Mouse (Mus musculus) granulocyte monocyte progenitor cell, adult 5-6 weeks (primary cell): ENCODE data around the gene Hk2. TPM values are rescaled to one million over a fixed set of nuclear protein-coding genes. Genes with fewer than 3 reads are reported as not detected.

ENCODE experiments used
- ATAC-seq: replicated peaks from 2 replicates; pipeline ENCODE4 v1.8.0; 2016; ENCODE audit warnings: mild to moderate bottlenecking, moderate TSS enrichment, inconsistent platforms; ENCODE audit not compliant: poor library complexity, severe bottlenecking
- total RNA-seq, 2 experiments: library from RNA; stranded (forward) in 1 of 2; stranded (reverse) in 1 of 2; fragments of 200-712, 200-1000 nt in 1 of 2; fragments of >200 nt in 1 of 2; fragmentation: Nextera tagmentation in 1 of 2; gene quantifications; 2 replicates each; pipeline ENCODE4 v1.2.3; 2014 to 2017

Gene Hk2
- total RNA-seq (2014; fragmentation: Nextera tagmentation) (38.6 and 70.1 TPM in 2 replicates), total RNA-seq (2017) (62.0 and 76.5 TPM in 2 replicates)

DNA sequence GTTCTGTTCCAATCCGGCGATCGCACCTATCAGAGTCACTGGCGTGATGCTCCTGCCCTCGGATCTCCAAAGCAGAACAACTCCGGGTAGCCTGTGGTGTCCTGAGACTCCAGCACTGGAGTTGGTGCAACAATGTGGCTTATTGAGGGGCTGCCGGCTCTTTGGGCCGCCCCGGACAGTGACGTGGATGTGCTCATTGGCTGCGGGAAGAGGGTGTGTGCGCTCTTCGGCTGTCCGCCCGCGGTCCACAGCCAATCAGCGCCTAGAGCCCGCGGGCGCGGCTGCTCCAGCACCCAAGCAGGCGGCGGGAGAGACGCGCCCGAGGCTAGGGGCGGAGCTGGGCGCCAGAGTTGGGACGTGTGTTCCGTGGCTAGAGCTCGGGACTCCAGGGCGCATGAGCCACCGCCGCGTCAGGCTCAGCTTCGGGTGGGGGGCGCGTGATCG lies at the start of gene Hk2:
Hk2 (minus strand) TSS at position 134 of the 444 bp plus-strand sequence.
- ATAC-seq, result peak; percentile 77

DNA sequence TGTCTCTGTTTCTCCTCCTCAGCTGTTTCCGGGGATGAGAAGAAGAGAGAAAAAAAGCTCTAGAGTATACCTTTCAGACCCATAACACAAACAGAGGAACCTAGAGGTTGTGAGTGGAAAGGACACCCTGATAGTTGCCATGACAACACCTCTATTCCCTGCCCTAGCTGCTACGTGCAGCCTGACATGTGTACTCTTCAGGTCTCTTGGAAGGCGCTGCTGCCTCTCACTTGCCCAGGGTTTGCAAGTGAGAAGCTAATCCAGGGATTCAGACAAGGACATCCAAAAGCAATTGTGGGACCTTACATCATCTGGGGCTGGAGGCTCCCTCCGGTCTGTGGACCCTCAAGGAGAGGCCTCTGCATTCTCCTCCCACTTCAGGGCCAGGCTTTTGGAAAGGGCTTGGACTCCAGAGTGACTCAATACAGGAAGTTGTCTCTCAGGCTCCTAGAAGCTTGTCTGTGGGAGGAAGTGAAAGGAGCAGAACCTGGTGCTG lies 47.6 kb upstream of the Hk2 start:
- ATAC-seq, result peak; percentile 72

DNA sequence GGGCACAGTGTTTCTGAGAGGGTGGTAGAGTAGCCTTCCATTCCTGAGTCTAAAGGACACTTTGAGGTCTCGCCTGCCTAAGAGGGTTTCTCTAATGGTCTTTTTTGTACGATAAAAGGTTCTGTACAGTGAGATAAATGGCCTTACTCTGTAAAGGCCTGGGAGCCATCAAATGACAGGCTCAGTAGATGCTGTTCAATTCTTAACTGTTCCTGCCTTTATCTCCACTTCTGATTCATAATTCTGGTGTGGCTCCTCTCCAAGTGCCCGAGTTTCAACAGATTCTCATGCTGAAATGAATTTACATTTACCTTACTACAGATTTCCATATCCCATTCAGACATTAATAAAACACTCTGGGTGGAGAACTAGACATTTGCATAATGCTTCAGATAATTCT lies 46.5 kb upstream of the Hk2 start:
- no peak for ATAC-seq

DNA sequence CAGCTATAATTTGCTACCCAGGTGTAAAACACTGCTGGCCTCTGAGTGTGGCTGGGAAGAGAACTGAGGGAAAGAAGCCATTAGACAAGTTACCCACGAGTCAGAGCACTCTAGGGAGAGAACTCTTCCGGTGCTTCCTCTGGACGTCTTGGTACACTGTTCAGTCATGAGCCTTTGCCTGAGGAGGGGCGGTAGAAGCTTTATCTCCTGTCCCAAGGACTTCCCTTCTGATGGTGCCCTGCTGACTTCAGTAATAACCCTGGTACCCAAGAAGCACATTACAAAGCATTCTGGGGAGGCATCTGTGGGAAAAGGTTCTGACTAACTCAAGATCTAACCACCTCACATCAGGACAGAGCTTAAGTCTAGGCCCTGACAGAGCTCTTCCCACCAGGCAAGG lies 40.6 kb upstream of the Hk2 start:
- ATAC-seq, result 0 out of 2 replicates have a peak, but pooled peaks have one; percentile 16

DNA sequence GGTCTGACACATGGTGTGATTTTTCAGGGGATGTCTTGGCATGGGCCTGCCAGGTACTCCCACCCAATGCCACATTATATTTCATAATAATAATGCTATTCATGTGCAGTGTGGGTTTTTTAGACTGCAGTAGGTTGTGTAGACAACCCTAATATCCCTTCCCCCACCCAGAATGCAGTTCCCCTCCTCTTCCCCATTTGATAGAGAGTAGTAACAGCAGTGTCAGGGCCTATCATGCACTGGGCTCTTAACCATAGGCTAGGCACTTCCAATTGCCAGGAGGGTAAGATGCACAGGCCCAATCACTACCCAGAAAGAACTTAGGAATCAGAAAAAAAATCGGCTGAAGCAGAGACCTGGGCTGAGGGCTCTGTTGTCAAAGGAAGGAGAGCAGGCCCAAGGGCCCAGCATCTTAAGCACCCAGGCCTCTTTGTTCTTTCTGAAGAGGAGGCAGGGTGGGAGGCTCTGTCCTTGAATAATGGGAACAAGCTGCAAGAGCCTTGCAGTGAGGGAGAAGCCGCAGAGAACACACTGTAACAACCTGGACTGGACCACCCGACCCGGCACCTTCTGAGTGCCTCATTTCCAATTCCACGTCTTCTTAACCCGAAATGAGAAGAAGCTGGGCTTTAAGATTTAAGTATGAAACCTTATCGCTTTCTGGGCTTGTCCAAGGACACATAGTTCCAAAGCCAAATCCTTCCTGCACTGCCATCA lies 33.9 kb upstream of the Hk2 start:
- ATAC-seq, result peak; percentile 37

DNA sequence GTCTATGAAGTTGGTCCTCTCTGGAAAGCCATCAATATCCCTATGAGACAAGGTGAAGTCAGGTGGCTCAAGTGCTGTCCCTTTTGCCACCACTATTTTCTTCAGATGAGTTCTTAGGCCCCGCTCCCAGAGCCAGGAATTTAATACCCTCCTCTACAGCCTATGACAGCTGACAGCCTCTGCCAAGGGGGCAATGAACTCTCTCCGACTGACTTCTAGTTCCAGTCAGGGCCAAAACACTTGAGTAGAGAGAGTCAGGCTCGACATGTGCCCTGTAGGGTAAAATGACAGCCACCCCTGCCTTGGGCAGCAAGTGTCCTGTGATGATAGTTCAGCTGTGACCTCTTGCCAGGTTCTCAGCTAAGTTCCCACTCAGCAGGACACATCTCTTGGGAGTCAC lies 32.7 kb upstream of the Hk2 start:
- no peak for ATAC-seq

DNA sequence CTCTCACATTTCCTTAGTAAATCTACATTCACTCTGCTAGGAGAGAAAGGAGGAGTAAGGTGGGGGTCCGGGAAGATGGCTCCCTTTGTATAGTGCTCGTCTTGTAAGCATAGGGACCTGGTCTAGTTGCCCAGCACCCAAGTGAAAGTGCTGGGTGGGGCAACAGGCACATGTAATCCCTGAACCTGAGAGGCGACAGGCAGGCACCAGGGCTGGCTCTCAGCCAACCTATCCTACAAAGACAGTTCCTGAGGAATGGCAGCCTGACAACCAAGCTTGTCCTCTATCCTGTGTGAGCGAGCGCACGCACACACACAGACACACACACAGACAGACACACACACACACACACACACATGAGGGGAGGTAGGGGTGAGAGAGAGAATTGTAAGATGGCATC lies 32.2 kb upstream of the Hk2 start:
- no peak for ATAC-seq

DNA sequence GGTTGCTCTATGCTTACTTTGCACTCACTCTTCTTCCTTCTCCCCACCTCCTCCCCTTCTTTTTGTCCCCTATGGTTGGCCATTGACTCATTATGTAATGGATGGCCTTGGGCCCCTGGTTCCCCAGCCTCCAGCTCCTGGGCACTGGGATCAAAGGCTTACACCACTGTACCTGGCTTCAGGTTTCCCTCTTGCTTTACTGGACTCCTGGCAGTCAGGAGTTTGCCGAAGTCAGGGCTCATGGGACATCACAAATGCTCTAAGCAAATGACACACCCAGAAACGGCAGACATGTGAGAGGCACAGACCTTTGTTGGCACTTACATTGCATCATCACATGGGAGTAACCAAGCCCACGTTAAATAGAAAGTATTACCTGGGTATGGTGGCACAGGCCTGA lies 31.6 kb upstream of the Hk2 start:
- no peak for ATAC-seq

DNA sequence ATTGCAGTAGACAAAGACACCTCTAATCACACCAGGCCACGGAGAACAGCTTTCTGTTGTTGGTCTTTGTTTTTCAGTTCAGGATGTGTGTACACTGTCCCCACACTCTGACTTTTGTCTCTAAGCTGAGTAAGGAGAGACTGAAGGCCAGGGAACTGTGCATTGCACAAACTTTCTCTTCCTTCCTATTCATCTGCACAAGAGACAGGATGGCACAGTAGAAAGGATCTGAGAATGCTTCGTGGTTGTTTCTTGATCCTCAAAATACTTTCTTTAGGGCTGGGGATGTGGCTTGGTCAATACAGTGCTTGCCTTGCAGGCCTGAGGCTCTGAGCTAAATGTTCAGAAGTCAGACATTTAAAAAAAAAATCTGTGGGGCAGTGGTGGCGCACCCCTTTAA lies 30.7 kb upstream of the Hk2 start:
- peak; percentile 78 for ATAC-seq

DNA sequence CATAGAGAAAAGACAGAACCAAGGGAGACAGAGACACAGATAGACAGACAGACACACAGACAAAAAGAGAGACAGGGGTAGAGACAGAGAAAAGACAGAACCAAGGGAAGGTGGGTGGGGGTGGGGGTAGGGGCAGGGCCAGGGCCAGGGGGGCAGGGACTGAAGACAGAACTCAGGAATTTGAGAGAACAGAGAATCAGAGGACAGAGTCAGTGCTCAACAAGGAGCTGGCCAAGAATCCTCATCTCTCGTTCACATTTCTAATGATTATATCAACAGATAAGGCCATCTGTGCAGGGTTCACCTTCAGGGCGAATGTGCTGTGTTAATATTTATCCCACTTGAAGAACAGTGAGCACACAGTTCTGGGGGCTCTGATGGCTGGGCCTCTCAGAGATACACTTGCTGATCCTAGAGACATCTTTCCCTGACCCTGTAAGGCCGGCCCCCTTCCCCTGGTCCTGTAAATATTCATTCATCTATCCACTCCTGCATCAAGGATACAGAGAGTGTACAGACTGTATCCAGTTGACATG lies 24.0 kb upstream of the Hk2 start:
- no peak for ATAC-seq

DNA sequence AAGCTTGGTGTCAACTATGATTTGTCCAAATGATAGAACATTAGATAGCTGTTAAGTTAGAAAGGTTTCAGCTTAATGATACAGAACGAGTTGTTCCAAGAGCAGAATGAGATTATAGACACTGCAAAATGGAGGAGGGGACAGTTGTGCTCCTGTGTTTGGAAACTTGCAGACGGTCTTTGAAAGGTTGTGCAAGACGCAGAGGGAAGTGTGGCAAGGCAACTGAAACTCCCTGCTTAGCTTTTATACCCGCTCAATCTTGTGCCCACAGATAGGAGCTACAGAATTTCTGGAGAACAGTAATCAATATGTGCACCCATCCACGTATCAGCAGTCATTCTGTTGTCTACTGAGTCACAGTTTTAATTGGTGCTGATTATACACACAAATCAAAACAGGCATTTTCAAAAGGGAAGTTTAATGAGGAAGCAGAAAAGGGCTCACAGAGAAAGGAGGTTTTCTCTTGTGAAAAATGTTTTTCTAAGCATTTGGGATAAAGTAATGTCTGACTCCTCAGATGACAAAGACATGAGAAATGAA lies 23.1 kb upstream of the Hk2 start:
- ATAC-seq, result peak; percentile 95

DNA sequence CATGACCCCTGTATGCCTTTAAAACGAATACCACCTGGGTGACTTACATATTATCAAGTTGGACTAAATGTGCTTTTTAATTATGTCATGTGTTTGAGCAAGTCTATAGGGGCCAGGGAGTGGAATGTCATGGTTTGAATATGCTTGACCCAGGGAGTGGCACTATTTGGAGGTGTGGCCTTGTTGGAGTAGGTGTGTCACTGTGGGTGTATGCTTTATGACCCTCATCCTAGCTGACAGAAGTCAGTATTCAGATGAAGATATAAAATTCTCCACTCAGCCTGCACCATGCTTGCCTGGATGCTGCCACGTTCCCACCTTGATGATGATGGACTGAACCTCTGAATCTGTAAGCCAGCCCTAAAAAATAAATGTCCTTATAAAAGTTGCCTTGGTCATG lies 16.6 kb upstream of the Hk2 start:
- ATAC-seq, result no peak

DNA sequence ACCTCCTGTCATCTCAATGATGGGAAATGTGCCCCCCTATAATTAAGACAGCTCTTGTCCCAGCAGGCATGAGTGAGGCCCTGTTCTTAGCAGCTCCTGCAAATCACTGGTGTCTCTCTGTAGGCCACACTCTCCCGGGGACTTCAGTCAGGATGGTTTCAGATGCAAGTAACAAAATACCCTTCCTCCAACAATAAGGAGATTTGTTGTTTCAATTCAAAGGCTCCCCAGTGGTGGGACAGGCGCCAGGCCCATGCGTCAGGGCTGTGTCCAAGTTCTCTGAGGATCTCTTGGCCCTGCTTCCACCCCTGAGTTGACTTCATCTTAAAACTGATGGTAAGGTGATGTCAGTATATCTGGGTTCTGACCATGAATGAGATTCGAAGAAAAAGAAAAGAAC lies 9.7 kb upstream of the Hk2 start:
- ATAC-seq, result no peak

DNA sequence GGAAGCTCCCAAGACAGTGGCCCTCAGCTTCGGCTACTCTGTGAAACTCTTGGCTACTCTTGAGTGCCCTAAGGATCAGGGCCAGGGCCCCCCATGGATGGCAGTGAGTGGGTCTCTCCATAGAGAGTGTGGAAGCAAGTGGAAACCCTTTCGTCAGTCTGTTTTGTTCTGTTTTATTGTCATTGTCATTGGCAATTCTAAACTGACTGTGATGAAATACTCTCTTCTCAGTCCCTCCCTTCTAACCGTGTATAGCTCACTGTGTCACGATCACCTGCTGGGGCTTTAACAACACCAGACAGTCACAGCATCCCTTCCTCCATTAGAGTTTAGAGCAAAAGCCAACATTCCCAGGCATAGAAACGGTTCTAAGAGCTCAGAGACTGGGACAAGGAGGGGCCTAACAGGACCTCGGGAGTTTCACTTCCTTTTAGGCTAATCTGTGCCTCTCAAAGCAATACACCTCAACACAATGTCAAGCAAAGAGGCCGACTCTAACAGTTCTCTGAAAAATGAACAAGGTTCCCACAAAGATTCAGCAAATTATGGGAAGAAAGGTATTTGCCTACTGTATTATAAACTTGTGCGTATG lies 6.6 kb upstream of the Hk2 start:
- peak; percentile 76 for ATAC-seq

DNA sequence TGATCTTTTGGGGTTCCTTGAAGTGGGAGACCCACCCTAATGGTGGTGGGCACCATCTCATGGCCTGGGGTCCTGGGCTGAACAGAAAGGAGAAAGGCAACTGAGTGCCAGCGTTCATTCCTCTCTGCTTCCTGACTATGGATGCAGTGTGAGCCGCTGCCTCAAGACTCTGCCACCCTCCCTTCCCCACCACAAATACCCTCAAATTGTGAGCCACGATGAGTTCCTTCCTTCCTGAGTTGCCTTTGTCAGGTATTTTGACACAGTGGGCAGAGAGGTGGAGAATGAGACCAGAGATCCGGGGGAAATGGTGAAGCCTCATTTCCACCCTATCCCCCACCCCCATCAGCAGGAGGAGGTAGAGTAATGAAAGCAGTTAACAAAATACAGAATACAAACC lies 6.1 kb upstream of the Hk2 start:
- peak; percentile 72 for ATAC-seq

DNA sequence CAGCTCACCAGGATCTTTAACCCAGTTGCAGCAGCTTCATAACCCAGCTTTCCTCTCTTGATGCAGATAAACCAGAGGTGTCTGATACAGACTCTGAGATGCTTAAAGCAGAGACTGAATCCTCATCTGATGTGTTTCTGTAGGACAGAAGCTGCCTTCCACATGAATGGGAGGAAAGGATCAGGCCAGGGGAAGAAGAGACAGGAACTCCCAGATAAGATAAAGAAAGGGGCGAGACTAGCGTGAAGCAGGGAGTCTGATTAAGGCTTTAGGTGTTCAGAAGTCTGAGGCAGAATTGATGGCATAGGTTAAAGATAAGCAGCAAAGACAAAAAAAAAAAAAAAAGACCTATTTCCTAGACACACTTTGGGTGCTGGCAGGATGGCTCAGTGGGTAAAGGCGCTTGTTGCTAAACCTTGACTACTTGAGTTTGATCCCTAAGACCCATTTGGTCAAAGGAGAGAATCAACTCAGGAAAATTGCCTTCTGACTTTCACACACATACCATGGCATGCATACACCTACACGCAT lies 2.9 kb upstream of the Hk2 start:
- ATAC-seq, result no peak

DNA sequence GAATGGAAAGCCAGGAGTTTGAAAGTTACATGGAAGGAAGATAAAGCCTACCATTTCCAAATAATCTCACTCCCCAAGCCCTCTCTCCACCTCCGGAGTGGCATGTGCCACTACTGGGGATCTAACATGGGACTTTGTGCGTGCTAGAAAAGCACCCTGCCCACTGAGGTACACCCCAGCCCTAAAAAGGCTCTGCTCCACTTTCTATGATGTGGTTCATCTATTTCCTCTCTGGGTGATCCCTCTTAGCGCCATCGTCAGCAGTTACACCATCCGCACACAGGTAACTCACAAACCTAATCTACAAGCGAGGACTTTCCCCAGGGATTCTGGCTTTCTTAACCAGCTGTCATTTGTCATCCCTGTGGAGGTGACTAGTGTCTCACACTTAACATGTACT lies 1.1 kb upstream of the Hk2 start:
- ATAC-seq, result no peak

DNA sequence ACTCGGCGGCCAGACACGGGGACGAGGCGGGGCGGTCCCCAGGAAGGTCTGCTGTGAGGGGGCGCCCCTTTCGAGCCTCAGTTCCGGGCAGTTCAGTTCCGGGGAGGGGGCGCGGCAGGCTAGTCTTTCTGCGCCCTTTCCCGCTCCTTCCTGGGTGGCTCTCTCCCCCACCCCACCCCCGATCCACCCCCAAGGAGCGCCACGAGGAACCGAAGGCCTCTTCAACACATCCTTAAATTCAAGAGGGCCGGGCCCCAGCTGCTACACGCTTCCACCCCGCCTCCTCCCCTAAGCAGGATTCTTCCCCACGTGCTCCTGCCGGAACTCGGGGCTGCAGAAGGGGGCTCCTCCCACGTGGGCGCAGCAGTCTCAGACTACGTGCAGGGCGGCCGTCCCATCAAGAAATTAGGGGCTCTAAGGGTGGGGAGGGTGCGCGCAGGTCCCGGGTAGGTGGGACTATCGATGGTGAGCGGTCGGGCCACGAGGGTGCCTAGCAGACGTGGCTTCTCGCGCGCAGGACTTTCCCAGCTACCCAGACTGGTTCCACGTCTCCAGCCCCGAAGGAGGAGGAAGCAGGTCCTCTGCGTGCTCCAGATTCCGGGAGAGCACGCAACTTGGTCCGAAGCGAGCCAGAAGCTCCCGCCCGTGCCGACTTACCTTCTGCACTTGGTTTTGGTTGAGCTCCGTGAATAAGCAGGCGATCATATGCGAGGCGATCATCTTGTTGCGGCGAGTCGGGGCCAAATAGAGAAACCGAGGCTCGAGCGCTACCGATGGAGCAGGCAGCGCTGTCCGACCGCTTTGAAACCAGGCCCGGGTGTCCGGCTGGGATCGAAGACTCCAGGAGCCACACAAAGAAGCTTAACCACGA lies 758 bp downstream of the Hk2 start:
- ATAC-seq, result peak; percentile 39

DNA sequence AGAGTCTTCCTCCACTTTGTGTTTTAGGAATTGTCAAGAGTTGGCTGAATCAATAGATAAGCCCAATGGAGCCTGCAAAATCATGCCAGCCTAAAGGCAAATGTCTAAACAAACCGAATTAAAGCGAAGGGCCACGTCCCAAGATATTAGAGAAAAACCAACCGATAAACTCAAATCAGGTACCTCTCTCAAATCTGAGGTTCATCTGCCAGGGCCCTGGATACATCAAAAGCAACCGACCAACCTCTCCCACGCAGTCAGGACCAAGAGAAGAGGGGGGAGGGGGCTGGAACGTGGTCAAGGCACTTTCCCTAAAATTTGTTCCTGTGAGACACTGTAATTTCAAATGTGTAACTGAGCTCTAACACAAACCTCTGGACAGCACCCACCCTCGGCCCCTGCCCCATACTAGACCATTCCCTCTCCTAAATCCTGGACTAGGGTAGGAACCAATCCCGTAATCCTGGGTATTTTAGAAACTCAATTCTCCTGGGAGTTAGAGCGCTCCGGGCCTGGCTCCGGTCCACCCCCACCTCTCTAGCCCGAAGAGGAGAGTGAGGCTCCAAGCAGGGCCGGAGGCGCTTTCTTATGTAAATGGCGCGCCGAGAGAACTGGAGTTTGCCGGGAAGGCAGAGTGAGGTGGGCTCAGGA lies 1.7 kb downstream of the Hk2 start:
- no peak for ATAC-seq

DNA sequence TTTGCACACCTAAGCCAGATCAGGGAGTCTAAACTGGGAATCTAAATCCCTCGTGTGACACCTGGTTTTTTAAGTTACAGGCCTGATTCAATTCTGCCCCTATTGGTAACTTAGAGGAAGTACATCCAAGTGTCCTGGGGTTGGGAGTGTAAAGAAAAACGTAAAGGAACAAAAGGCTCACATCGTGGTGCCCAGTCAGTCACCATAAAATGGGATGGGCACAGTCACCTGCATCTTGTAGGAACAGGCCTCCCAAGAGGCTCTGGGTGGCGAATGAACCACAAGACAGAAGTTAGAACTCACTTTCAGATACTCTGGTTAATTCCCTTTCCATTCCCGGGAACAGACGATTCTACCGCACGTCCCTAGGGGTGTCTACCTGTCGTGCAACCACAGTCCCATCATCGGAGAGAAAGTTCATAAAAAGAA lies 2.3 kb downstream of the Hk2 start:
- ATAC-seq, result 0 out of 2 replicates have a peak, but pooled peaks have one; percentile 6
